Mouse (Mus musculus) frontal cortex, adult 2 months (tissue): ENCODE data around the gene Gm10234. TPM values are rescaled to one million over a fixed set of nuclear protein-coding genes. Genes with fewer than 3 reads are reported as not detected.

Experiments
- DNase-seq, 2 experiments: peaks; one replicate each; pipeline ENCODE4 v3.0.0; 2022; ENCODE audit warnings: low spot score in 1 of 2; ENCODE audit errors: extremely low spot score in 1 of 2
- polyA plus RNA-seq: library from polyadenylated mRNA; depleted of rRNA; stranded (reverse); fragments of >200 nt; gene quantifications from 2 replicates; pipeline ENCODE4 v1.2.3, GENCODE M21; 2012; rRNA removed

The Gm10234 gene
- not detected in 2 replicates for polyA plus RNA-seq

DNA sequence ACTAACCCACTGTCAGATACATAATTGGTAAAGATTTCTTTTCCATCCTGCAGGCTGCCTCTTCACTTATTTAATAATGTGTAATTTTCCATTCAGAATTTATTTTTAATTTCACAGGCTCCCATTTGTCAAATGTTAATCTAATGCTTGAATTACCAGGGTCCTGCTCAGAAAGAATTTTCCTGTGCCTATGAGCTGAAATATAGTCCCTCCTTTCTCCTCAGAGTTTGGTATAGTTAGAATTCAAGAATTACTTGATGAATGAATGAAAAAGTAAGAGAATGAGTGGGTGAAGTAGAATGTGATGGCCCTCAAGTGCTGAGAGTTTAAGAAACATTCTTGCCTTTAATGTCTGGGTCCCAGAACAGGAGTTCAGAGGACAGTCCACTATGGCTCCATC lies at the start of gene Gm10234:
TSS of gene Gm10234 (plus strand) at position 301 of the 400 bp plus-strand sequence.
- DNase-seq, result no peak

DNA sequence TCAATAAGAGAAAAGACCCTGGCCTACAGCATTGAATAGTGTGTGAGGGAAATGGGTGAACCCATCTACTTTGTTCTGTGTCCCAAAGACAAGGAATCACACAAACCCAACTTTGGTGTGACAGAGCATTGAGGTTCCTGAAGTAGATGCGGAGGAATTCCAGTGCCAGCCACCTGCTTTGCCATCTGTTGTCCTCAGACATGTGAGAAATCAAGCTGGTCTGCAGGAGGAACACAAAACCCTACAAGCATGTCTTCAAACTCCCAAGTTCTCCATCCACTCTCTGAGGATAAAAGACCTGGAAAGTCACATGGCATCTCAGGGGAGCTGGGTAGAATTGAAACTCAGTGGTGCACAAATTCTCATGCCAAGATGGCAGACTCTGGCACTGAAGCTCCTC lies 44.3 kb upstream of the Gm10234 start:
- DNase-seq, result peak in 1 of 2 experiments; percentile 45

DNA sequence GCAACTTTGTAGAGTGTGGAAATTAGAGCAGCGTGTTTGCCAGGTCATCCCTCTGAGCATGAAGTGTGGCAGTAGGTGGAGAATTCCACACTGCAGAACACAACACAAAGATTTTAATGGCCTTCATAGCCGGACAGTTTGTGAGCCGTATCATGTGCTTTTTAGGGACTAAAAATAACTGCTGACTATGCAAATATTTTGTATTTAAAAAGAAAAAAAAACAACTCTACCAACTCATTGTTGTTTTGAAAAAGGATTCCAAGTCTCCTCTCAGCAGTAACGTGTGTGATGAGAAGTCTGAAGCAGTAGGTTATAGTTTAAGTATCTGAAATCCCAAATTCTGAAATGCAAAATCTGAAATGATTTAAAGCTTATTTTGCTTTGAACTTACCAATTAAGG lies 25.9 kb upstream of the Gm10234 start:
- DNase-seq, result no peak

DNA sequence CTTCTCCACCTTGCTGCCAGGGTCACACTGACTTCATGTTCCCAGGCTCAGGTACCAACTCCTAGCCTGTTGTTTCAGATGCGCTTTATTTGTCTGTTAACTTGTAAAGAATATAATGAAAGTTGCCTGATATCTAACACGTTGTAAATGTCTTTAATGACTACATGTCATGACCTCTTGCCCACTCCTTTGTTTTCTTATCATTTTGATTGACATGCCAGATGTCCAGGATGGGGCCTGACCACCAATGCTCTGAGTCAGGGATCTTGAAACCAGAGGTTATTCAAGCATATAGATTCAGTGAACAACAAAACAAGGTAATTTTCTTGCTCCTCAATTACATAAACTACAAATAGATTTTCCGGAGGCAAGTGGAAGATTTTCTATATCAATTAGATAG lies 23.5 kb upstream of the Gm10234 start:
- no peak for DNase-seq

DNA sequence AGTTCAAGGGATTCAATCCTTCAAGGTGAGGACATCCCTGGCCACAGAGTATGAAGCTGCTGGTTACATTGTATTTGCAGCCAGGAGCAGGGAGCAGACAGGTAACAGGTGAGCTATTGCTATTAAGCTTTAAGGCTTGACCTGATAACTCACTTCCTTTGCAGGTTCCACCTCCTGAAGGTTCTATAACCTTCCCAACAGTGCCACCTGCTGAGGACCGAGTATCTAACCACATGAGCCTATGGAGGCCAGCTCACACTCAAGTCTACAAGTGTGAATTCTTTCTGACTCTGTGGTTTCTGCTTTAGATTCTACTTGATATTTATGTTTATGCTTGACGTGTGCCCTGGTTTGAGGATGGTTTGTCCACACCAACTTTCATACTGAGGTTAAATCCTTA lies 21.3 kb upstream of the Gm10234 start:
- peak in 1 of 2 experiments; percentile 4 for DNase-seq

DNA sequence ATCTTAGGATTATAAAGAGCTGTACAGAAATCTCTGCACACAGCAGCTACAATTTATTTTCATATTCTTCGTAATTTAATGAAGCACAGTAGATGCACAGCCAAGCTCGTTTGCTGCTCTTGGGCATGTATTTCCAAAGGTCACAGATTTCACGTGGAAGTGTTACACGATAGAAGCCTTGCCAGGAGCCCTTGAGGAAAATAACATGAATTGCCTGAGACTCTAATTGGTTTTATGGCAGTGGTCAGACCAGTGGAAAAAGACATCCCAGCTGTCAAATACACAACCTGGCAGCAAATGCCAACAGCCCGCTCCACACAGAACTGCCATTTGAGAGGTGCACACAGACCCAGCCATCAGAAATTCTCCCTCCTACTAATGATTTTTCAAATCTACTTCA lies 9.3 kb downstream of the Gm10234 start:
- no peak for DNase-seq

DNA sequence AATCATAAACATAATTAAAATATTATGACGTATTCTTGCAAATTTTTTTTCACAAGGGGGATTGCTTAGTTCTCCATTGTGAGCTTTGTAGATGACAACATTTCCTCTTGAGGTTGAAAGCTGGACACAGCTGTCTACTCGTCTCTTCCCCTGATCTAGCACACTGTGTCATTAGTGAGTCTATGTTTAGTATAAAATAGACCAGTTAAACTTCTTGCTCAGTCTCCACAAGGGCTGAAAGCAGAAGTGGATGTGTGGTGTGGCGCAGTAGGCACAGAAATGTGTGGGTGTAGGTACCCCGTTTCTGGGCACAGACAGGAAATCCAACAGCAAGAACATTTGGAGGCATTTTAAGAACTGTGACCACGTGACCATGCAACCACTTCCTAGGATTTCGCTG lies 12.9 kb downstream of the Gm10234 start:
- peak in 1 of 2 experiments; percentile 16 for DNase-seq

DNA sequence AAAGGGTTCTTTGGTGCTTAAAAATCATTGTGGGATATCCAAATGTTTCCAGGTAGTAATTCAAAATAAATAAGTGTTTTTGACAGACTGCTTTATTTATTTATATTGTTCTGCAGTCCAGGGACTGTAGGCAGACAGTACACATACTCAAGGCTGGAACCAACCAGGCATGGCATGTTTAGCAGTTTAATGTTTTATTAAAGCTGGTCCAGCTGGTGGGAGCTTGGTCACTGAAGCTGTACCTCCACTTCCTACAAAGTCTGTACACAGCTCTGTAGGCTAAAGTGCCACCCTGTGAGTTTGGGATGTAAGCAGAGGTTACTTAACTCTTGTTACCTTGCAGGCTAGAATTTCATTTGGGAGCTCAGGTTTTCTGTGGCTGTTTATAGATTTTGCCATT lies 27.5 kb downstream of the Gm10234 start:
- no peak for DNase-seq

DNA sequence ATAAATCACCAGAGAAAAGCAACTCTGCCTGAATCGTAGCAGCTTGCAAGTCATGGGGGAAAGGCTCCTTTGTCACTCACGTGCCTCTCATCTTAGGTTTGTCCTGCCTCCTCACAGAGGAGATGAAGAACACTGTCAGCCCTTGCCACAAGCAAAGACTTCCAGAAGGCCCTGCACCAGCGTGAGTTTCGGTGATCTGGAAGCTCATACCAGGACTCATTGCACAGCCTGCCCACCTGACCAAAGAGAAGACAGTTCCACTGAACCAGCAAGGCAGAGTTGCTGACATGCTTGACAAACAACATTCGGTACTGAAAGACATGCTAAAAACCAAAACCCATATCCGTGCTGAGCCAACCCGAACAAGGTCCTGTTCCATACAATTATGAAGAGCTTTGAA lies 31.1 kb downstream of the Gm10234 start:
- DNase-seq, result no peak

DNA sequence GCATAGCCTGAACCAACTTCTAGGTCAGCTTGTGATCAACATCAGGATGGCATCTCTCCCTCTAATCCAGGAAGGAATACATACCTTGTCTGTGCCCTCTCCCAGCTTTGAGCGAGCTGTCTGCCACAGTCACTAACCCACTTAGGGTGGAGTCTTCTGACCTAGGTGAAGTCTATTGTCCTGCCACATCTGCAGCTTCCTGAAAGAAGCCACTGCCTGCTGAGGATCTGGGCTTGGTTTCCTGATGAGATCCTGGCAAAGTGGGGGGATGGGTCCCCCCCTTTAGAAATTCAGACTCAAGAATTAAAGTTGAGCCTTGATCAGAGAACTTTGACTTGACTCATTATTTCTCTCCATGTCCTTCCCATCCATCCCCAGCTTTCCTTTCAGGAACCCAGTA lies 32.0 kb downstream of the Gm10234 start:
- no peak for DNase-seq

DNA sequence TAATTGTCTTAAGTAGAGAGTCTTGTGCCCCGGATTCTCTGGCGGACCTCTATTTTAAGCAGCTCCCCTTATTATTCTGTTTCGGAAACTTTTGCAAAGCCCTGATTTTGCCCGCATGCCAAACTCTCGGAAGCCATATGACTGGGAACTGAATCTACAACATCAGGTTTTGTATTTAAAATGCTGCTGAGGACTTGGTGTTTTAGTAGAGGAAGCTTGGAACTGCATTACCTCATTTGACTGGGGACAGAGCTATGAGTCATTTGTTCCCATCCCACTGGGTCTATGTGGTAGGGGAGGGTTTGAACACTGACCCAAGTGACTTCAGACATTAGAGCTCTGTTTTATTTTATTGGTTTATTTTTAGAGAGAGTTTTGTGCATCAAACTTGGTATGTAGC lies 38.2 kb downstream of the Gm10234 start:
- peak in 1 of 2 experiments; percentile 27 for DNase-seq

DNA sequence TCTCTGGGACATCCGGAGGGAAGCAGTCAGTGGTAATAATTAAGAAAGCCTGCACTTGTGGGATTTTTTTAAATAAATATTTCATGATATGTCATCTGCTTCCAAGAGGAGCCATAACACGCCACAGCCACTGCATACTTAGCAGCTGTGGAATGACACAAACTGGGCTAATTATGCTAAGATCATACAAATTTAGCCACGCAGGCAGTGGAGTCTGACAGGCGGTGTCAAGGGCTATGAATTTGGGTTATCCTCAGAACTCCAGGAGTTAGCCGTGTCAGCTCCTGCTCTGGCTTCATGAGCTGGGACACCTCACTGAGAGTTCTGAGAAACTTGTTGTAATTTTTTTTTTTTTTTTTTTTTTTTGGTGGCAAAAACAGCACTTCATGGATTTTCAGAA lies 40.8 kb downstream of the Gm10234 start:
- no peak for DNase-seq

DNA sequence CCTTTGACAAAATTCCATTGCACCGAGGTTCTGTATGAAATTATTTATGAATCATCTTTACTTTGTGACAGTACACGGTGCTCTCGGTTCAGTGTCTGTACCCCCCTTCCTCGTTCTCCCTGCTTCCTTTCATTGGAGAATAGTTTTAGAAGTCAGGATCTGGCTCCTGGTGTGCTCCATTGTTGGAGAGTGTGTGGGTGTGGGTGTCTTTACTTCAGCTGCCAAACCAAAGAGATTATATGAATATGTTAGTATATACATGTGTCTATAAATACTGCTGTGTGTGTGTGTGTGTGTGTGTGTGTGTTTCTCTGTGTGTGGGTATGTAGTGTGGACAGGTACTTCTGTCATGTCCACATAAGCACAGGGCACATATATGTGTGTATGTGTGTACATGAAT lies 49.9 kb downstream of the Gm10234 start:
- DNase-seq, result peak in 1 of 2 experiments; percentile 17

Other genes with a start within 250 kb of the Gm10234 start
- 2.8 and 4.7 TPM in 2 replicates for gene Kbtbd8, start 204.9 kb upstream of the Gm10234 start, polyA plus RNA-seq